Mouse (Mus musculus): ENCODE data around the gene Brd9. TPM values are rescaled to one million over a fixed set of nuclear protein-coding genes. Genes with fewer than 3 reads are reported as not detected.

Brd9 gene
- polyA plus RNA-seq (2015; fragmentation: Nextera tagmentation; extraction: Ambion mirVana), result 48.4 and 51.0 TPM in 2 replicates

DNA sequence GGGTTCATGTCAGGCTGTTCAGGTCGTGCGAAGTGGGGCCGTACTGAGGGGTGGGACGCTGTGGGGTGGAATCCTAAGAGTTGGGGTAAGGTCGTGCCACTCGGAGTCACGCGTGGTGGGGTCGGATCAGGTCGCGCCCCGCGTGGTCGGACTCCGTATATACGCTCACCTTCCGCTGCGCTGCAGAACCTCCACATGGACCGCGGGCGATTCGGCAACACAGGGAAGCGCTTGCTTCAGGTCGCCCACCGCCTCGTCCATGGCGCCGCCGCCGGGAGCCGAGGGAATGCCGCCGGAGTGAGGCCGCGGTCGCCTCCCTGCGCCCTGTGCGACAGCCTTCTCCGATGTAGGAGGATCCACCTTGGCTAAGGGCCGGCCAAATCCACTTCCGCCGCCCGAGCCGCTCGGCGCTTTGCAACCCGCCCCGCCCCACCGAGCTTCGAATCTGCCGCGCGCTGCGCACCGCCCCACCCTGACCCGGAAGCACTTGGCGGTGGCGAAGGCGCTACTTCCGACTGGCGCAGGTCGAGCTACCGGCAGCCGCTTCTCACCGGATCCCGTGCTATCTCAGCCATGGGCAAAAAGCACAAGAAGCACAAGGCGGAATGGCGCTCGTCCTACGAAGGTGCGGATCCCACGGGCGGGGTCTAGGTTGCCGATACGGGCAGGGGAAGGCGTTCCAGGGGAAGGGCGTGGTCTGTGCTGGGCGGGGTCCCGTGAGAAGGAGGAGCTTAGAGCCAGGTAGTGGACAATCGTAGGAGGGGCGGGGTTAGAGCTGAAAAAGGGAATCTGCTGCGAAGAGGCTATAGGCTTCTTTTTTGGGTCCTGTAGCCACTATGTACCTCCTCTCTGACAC, at the start of gene Brd9, which contains the start of gene Trip13:
Gene Brd9 (plus strand): TSS at position 491 of the 856 bp plus-strand sequence.
Gene Trip13 (minus strand): TSS at position 464 of the 856 bp plus-strand sequence.
- Histone ChIP-seq H3K9ac (replicated peaks; ENCODE audit: low read length) (peak within 1 kb of the TSS; percentile 88), H3K36me3 (ENCODE audit: insufficient read depth, low read length) (peaks cover 26% of the 10 kb centered on the region), H3K9me3 (ENCODE audit: low read length) (no peaks in the 10 kb centered on the region), H3K27ac (ENCODE audit: low read length) (peak within 1 kb of the TSS; percentile 97), H3K4me1 (ENCODE audit: insufficient read depth, low read length) (peaks cover 14% of the 10 kb centered on the region), H3K27me3 (ENCODE audit: insufficient read depth, low read length) (no peaks in the 10 kb centered on the region), H3K4me3 (ENCODE audit: low read length) (peak within 1 kb of the TSS; percentile 89), H3K4me2 (replicated peaks; ENCODE audit: low read depth, low read length) (peak within 1 kb of the TSS; percentile 84)
- peak; percentile 96 for ATAC-seq (ENCODE audit: low FRiP score, low TSS enrichment)
- under 1% methylated on average over 82 of the region's 82 CpGs for WGBS

- peak; percentile 79 for ATAC-seq (ENCODE audit: low FRiP score, low TSS enrichment)
- H3K4me2 ChIP-seq (replicated peaks; ENCODE audit: low read depth, low read length), result no peak overlapping the region
Observed at GRCm38 (mm10) chr13:73892493-73893178, 45.0 kb upstream of the Brd9 start.

GRCm38 (mm10) chr13:73897561-73897960, 40.0 kb upstream of the Brd9 start:
- H3K4me2 ChIP-seq (replicated peaks; ENCODE audit: low read depth, low read length), result no peak overlapping the region
- H3K27me3 ChIP-seq (ENCODE audit: insufficient read depth, low read length), result no peaks in the 10 kb centered on the region
- no peaks in the 10 kb centered on the region for H3K36me3 ChIP-seq (ENCODE audit: insufficient read depth, low read length)
- H3K27ac ChIP-seq (ENCODE audit: low read length), result no peak overlapping the region
- no peak overlapping the region for H3K4me3 ChIP-seq (ENCODE audit: low read length)
- no peak; the same call in 1 of the 2 replicates for ATAC-seq (ENCODE audit: low FRiP score, low TSS enrichment)
- no peaks in the 10 kb centered on the region for H3K9me3 ChIP-seq (ENCODE audit: low read length)
- WGBS, result 62% methylated on average over 3 of the region's 3 CpGs
- H3K4me1 ChIP-seq (ENCODE audit: insufficient read depth, low read length), result peaks cover 2% of the 10 kb centered on the region; the same call in 1 of the 2 replicates
- H3K9ac ChIP-seq (replicated peaks; ENCODE audit: low read length), result no peak overlapping the region

More at GRCm38 (mm10) chr13:73892493-73893178, 45.0 kb upstream of the Brd9 start:
- H3K36me3 ChIP-seq (ENCODE audit: insufficient read depth, low read length), result no peaks in the 10 kb centered on the region
- H3K27me3 ChIP-seq (ENCODE audit: insufficient read depth, low read length), result no peaks in the 10 kb centered on the region
- 47% methylated on average over 6 of the region's 6 CpGs for WGBS
- no peak overlapping the region for H3K4me3 ChIP-seq (ENCODE audit: low read length)
- H3K4me1 ChIP-seq (ENCODE audit: insufficient read depth, low read length), result peaks cover under 1% of the 10 kb centered on the region; the same call in 1 of the 2 replicates
- H3K27ac ChIP-seq (ENCODE audit: low read length), result peak overlapping the region; percentile 73
- no peaks in the 10 kb centered on the region for H3K9me3 ChIP-seq (ENCODE audit: low read length)
- no peak overlapping the region for H3K9ac ChIP-seq (replicated peaks; ENCODE audit: low read length)

DNA sequence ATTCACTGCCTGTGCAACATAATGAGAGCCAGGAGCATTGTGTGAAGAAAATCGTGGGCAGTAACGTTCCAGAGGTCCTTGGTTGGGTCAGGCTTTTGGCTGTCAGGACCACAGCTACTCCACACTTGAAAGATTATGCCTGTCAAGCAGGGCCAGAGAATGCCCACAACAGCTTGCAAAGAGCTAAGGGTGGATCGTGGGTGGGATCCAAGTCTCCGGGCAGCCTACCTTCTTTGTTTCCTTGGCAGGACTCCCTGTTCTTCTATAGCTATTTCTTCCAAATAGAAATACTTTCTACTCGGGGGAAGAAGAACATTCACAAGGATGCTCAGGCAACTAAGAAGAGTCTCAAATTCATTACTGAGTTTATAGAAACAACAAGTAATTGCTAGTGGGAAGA, 30.5 kb upstream of the Brd9 start:
- H3K4me1 ChIP-seq (ENCODE audit: insufficient read depth, low read length), result no peaks in the 10 kb centered on the region
- H3K9ac ChIP-seq (replicated peaks; ENCODE audit: low read length), result no peak overlapping the region
- no peak for ATAC-seq (ENCODE audit: low FRiP score, low TSS enrichment)
- 80% methylated on average over 5 of the region's 5 CpGs for WGBS
- no peak overlapping the region for H3K4me3 ChIP-seq (ENCODE audit: low read length)
- H3K27ac ChIP-seq (ENCODE audit: low read length), result no peak overlapping the region
- H3K27me3 ChIP-seq (ENCODE audit: insufficient read depth, low read length), result no peaks in the 10 kb centered on the region
- H3K36me3 ChIP-seq (ENCODE audit: insufficient read depth, low read length), result 0 out of 2 replicates have a peak, but pooled peaks cover 4% of the 10 kb centered on the region
- H3K4me2 ChIP-seq (replicated peaks; ENCODE audit: low read depth, low read length), result no peak overlapping the region
- H3K9me3 ChIP-seq (ENCODE audit: low read length), result no peaks in the 10 kb centered on the region

DNA sequence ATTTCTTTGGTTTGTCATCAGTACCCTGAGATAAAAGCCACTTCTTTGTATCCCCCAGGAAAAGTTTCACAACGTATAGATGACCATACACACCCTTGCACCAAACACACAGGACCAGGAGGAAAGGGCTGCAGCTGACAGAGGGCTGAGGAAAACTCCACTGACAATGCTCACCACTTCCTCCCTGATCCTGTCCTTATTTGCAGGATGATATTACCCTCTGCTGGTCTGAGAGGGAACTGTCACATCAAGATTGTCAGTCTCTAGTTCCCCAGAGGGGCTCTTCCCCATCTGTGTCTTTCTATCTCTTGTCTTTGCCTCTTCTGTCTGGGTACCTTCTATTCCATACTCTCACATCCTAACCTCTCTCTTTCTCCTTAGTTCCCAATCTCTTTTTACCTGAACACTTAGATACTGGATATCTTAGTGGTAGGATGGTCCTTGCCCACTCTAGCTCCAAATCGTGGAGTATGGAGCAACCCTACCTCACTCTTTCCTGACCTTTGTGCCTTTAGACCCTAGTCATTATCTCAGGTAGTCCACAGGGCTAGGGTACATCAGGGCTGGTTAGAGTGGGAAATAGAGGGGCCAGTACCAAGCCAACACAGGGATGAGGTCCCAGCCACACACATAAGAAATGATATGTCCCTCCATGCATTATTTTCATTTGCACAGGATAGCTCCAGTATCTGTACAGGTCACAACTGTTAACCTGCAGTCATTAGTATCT, 29.8 kb upstream of the Brd9 start:
- H3K9me3 ChIP-seq (ENCODE audit: low read length), result no peaks in the 10 kb centered on the region
- no peak overlapping the region for H3K27ac ChIP-seq (ENCODE audit: low read length)
- H3K36me3 ChIP-seq (ENCODE audit: insufficient read depth, low read length), result peaks cover 8% of the 10 kb centered on the region; the same call in 1 of the 2 replicates
- H3K27me3 ChIP-seq (ENCODE audit: insufficient read depth, low read length), result no peaks in the 10 kb centered on the region
- no peak overlapping the region for H3K9ac ChIP-seq (replicated peaks; ENCODE audit: low read length)
- no peak overlapping the region for H3K4me2 ChIP-seq (replicated peaks; ENCODE audit: low read depth, low read length)
- H3K4me3 ChIP-seq (ENCODE audit: low read length), result no peak overlapping the region
- WGBS, result 56% methylated on average over 2 of the region's 2 CpGs
- H3K4me1 ChIP-seq (ENCODE audit: insufficient read depth, low read length), result no peaks in the 10 kb centered on the region
- ATAC-seq (ENCODE audit: low FRiP score, low TSS enrichment), result peak; percentile 46; the same call in 1 of the 2 replicates

DNA sequence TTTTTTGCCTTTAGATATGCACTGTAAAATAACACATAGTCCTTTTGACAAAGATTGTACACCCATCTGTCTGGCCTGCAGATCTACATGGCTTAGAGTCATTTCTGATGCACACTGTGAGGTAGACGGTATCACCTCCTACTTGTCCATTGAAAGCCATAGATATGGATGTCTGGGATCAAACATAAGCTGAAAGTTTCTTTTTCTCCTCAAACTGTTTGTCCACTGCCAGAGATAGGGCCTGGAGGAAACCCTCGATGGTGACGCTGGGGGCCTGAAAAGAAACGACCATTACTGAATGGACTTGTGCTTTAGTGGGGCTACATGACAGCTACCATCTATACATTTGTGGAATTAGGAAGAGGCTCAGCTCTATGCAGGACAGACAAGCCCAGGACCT, 24.5 kb upstream of the Brd9 start:
- H3K27ac ChIP-seq (ENCODE audit: low read length), result no peak overlapping the region
- WGBS, result 93% methylated on average over 4 of the region's 4 CpGs
- peaks cover 48% of the 10 kb centered on the region for H3K36me3 ChIP-seq (ENCODE audit: insufficient read depth, low read length)
- no peak overlapping the region for H3K4me2 ChIP-seq (replicated peaks; ENCODE audit: low read depth, low read length)
- no peaks in the 10 kb centered on the region for H3K4me1 ChIP-seq (ENCODE audit: insufficient read depth, low read length)
- no peaks in the 10 kb centered on the region for H3K9me3 ChIP-seq (ENCODE audit: low read length)
- no peak overlapping the region for H3K9ac ChIP-seq (replicated peaks; ENCODE audit: low read length)
- ATAC-seq (ENCODE audit: low FRiP score, low TSS enrichment), result no peak
- no peaks in the 10 kb centered on the region for H3K27me3 ChIP-seq (ENCODE audit: insufficient read depth, low read length)
- H3K4me3 ChIP-seq (ENCODE audit: low read length), result no peak overlapping the region

GRCm38 (mm10) chr13:73932201-73932600, 5.4 kb upstream of the Brd9 start:
- WGBS, result 91% methylated on average over 10 of the region's 10 CpGs
- no peak overlapping the region for H3K9ac ChIP-seq (replicated peaks; ENCODE audit: low read length)
- no peak overlapping the region for H3K4me2 ChIP-seq (replicated peaks; ENCODE audit: low read depth, low read length)
- no peak overlapping the region for H3K4me3 ChIP-seq (ENCODE audit: low read length)
- ATAC-seq (ENCODE audit: low FRiP score, low TSS enrichment), result no peak
- no peaks in the 10 kb centered on the region for H3K9me3 ChIP-seq (ENCODE audit: low read length)
- no peaks in the 10 kb centered on the region for H3K27me3 ChIP-seq (ENCODE audit: insufficient read depth, low read length)
- H3K4me1 ChIP-seq (ENCODE audit: insufficient read depth, low read length), result peaks cover 8% of the 10 kb centered on the region
- H3K36me3 ChIP-seq (ENCODE audit: insufficient read depth, low read length), result peaks cover 49% of the 10 kb centered on the region
- no peak overlapping the region for H3K27ac ChIP-seq (ENCODE audit: low read length)

- H3K36me3 ChIP-seq (ENCODE audit: insufficient read depth, low read length), result peaks cover 26% of the 10 kb centered on the region
- H3K27ac ChIP-seq (ENCODE audit: low read length), result no peak overlapping the region
- 10% methylated on average over 5 of the region's 5 CpGs for WGBS
- peak overlapping the region; percentile 84 for H3K4me2 ChIP-seq (replicated peaks; ENCODE audit: low read depth, low read length)
- no peaks in the 10 kb centered on the region for H3K27me3 ChIP-seq (ENCODE audit: insufficient read depth, low read length)
- H3K4me3 ChIP-seq (ENCODE audit: low read length), result peak overlapping the region; percentile 89
- peak; percentile 43 for ATAC-seq (ENCODE audit: low FRiP score, low TSS enrichment)
- H3K9ac ChIP-seq (replicated peaks; ENCODE audit: low read length), result peak overlapping the region; percentile 88
- no peaks in the 10 kb centered on the region for H3K9me3 ChIP-seq (ENCODE audit: low read length)
- peaks cover 14% of the 10 kb centered on the region for H3K4me1 ChIP-seq (ENCODE audit: insufficient read depth, low read length)
Observed at GRCm38 (mm10) chr13:73936938-73937320, 682 bp upstream of the Brd9 start.

DNA sequence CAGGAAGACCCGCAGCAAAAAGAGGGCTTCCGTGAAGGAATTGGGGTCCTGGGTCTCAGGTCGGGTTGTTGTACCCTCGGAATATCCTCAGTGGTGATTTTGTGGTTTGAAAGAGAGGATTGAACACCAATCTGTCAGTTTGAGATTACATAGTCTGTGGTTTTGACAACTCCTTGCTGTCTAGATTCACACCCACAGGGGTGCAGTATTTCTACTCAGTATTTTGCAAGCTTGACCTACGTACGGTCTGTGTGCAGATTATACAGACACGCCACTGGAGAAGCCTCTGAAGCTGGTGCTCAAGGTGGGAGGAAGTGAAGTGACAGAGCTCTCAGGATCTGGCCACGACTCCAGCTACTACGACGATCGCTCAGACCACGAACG, 558 bp downstream of the Brd9 start:
- ATAC-seq (ENCODE audit: low FRiP score, low TSS enrichment), result peak; percentile 2; the same call in 1 of the 2 replicates
- Histone ChIP-seq H3K4me3 (ENCODE audit: low read length) (peak overlapping the region; percentile 89), H3K9ac (replicated peaks; ENCODE audit: low read length) (peak overlapping the region; percentile 88), H3K9me3 (ENCODE audit: low read length) (no peaks in the 10 kb centered on the region), H3K4me2 (replicated peaks; ENCODE audit: low read depth, low read length) (peak overlapping the region; percentile 84), H3K27me3 (ENCODE audit: insufficient read depth, low read length) (no peaks in the 10 kb centered on the region), H3K36me3 (ENCODE audit: insufficient read depth, low read length) (peaks cover 27% of the 10 kb centered on the region), H3K27ac (ENCODE audit: low read length) (peak overlapping the region; percentile 97), H3K4me1 (ENCODE audit: insufficient read depth, low read length) (peaks cover 14% of the 10 kb centered on the region)
- 35% methylated on average over 13 of the region's 13 CpGs for WGBS
